Mouse (Mus musculus): Measurements from ENCODE around the gene Mpped2. TPM values are rescaled to one million over a fixed set of nuclear protein-coding genes. Genes with fewer than 3 reads are reported as not detected.

Gene Mpped2
- total RNA-seq, 1 experiment from 2014 or later: 0.73 TPM

DNA sequence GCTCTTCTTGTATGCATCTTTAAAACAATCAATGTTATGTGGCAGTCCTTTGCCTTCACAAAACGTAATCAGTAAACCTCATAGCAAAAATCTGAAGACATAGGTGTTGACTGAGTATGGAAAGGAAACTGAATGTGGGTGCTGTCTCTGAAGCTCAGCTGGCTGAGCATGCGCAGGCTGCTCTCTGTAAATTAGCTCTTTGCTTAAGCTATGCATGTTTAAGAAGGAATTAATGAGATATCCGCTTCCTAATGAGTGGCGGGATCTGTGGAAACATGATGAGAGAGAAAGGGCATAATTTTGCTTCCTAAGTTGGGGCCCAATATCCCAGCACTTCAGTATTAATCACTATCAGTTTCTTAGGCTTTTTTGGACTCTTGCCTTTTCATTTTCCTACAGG, 51.0 kb downstream of the Mpped2 start:
- no peak for ATAC-seq (replicated peaks; ENCODE audit: low read depth, poor library complexity, severe bottlenecking)

GRCm38 (mm10) chr2:106744601-106745000, 51.5 kb downstream of the Mpped2 start:
- ATAC-seq (replicated peaks; ENCODE audit: low read depth, poor library complexity, severe bottlenecking): no peak

GRCm38 (mm10) chr2:106745364-106745763, 52.3 kb downstream of the Mpped2 start:
- no peak for ATAC-seq (replicated peaks; ENCODE audit: low read depth, poor library complexity, severe bottlenecking)

DNA sequence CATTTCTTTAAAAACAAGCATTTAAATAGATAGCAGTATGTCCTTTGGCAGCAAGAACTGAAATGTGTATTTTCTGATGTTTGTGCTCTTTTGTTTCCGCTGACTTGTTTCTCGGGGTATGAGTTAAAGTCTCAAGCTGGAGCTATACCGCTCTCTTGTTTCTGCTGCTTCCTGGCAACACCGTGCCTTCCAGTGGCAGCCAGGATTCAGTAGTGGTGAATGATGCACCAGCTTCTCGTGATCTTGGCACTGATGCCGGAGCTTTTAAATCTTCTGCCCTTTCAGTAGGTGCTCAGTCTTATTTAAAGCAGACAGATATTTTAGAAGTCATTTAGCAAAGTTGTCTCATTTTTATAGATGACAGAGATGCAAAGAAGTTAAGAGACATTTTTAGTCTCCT, 53.1 kb downstream of the Mpped2 start:
- ATAC-seq (replicated peaks; ENCODE audit: low read depth, poor library complexity, severe bottlenecking): no peak

DNA sequence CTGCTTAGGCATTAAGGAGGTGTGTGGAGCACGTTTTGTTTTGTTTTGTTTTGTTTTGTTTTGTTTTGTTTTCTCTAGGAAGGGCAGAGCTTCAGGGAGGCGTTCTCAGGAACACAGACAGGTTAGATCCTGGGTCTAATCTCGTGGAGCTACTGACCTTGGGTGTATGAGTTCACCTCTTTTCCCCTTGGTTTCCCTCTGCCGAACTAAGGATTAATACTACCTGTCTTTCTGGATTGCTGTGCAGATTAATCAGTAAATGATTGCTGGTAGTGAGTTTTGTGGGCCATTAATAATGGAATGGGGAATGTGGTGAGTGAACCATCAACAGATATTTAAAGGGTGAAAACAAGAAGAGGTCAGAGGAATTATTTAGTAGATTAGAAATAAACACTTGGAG, 53.8 kb downstream of the Mpped2 start:
- ATAC-seq (replicated peaks; ENCODE audit: low read depth, poor library complexity, severe bottlenecking): no peak

DNA sequence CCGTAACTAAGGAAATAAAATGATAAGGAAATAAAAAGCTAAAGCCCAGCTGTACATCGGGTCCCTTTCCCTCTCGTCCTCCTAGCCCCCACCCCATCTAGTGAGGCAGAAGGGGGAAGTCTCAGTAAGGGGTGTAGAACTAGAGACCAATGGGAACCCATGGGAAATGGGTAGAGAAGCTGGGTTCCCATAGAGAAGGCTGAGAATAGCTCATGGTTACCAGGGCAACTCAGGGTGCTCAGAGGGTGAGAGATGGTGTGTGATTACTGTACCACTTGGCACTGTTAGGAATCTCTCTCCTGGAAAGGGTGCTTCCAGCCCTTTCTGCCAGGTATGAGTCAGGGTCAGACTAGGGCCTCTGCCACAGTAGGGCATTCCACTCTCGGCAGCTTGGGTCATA, 54.3 kb downstream of the Mpped2 start:
- no peak for ATAC-seq (replicated peaks; ENCODE audit: low read depth, poor library complexity, severe bottlenecking)

GRCm38 (mm10) chr2:106750878-106751277, 57.8 kb downstream of the Mpped2 start:
- ATAC-seq (replicated peaks; ENCODE audit: low read depth, poor library complexity, severe bottlenecking): no peak

GRCm38 (mm10) chr2:106753703-106754102, 60.6 kb downstream of the Mpped2 start:
- no peak for ATAC-seq (replicated peaks; ENCODE audit: low read depth, poor library complexity, severe bottlenecking)

DNA sequence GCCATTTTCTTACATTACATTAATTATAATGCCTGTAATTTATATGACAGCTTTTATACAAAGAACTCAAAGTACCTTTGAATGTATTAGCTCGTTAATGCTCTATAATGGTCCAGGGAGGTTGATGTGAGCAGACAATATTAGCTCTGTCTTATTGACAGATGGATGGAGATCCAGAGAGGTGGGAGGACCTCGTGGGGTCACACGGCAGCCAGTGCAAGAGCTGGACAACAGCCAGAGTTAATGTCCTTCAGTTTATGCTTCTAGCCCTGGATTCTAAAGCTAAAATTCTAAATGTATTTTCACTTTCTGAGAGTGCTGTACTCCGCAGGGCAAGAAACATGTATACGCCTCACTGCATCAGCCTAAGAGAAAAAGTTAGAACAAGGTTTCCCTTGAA, 61.6 kb downstream of the Mpped2 start:
- no peak for ATAC-seq (replicated peaks; ENCODE audit: low read depth, poor library complexity, severe bottlenecking)

DNA sequence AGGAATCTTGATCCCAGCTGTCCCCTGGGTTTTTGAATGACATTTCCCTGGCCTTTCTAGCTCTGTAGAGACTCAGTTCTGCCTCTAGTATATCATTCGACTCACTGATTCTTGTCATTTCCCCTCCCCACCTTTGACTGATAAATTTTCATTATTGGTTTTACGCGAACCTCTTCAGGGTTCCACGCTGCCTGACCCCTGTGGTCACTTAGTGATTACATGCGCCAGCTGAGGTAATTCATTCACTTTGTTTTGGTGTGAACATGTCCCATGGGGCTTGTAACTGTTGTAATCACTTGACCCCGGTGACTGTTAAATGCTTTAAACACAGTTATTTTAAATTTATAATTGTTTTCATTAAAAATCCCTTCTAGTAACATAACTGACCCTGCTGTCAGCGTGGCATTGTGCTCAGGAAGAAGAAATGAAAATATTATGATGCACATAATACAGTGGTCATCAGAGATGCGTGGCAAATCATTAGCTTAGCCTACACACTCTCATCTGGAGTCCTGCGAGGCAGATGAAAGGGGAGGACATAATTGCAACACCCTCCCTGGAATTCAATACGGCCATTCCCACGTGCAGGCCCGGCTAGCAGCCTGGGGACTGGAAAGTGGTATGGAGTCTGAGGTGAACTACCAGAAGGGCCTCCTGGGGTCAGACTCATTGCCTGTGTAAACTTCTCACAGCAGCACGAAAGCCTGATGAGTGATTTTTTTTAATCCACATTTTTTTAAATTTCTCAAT, 63.5 kb downstream of the Mpped2 start:
- no peak for ATAC-seq (replicated peaks; ENCODE audit: low read depth, poor library complexity, severe bottlenecking)

DNA sequence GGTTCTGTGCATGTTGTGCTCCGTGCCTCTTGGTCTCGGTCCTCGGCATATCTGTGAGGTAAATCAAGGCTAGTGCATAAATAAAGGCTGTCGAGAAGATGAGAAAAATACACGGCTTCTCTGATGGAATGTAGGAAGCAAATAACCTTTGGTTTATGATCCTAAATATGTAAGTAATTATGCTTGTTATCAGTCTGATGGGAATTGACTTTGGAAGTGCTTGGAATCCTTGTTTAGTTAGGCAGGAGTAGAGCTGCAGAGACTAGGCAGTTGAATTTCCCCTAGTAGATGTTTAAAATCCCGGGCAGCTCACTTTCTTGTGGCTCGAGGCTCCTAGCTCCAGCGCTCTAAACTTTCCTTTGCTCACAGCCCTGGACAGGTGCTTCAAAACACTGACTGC, 69.9 kb downstream of the Mpped2 start:
- ATAC-seq (replicated peaks; ENCODE audit: low read depth, poor library complexity, severe bottlenecking): no peak

DNA sequence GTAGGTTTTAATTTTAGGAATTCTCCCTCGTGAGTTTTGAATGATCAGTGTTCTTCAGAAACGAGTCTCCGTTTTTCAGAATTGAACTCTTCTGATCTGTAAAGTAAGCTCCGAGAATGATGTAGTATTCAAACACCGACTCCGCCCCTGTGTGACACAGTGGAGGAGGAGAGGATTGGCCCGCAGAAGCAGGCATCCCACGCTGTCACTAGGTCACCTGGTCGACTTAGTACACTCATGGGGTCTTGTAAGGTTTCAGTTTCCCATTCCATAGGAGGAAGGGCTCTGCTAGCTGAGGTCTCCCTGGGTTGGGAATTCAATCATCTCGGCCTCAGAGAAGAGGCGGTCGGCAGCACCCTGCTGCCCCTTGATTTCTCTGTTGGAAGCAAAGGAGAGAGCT, 76.2 kb downstream of the Mpped2 start:
- ATAC-seq (replicated peaks; ENCODE audit: low read depth, poor library complexity, severe bottlenecking): no peak

GRCm38 (mm10) chr2:106772643-106773042, 79.6 kb downstream of the Mpped2 start:
- ATAC-seq (replicated peaks; ENCODE audit: low read depth, poor library complexity, severe bottlenecking): no peak

- ATAC-seq (replicated peaks; ENCODE audit: low read depth, poor library complexity, severe bottlenecking): no peak
Observed at GRCm38 (mm10) chr2:106774251-106775196, 81.5 kb downstream of the Mpped2 start.

- ATAC-seq (replicated peaks; ENCODE audit: low read depth, poor library complexity, severe bottlenecking): no peak
Observed at GRCm38 (mm10) chr2:106775994-106776393, 82.9 kb downstream of the Mpped2 start.

DNA sequence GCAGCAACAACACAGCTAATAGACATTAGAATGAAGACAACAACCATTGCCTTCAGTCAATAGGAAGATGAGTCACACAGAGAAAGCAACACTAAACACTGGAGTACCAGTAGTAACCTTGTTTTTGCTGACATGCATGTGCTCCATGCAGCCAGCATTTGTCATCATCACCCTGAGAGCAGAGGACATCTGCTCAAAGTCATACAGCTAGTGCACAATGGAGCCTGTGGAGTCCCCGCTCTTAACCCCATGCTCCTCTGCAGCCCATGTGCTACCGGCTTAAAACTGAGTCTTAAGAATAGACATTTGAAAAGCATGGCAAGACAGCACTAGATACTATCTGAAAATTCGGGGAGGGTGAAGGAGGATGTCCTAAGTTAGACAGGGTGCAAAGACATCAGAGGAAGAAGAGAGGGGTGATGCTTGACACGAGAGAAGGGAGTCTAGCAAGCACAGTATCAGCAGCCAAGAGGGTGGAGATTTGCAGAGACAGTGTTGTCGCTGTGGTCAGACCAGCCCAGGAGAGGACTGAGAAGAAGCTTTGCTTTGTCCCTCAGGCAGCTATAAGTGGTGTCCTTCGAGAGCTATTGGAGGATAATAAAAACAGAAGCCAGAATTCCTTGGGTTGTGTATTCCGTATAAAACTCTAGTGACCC, 85.9 kb downstream of the Mpped2 start:
- ATAC-seq (replicated peaks; ENCODE audit: low read depth, poor library complexity, severe bottlenecking): no peak

DNA sequence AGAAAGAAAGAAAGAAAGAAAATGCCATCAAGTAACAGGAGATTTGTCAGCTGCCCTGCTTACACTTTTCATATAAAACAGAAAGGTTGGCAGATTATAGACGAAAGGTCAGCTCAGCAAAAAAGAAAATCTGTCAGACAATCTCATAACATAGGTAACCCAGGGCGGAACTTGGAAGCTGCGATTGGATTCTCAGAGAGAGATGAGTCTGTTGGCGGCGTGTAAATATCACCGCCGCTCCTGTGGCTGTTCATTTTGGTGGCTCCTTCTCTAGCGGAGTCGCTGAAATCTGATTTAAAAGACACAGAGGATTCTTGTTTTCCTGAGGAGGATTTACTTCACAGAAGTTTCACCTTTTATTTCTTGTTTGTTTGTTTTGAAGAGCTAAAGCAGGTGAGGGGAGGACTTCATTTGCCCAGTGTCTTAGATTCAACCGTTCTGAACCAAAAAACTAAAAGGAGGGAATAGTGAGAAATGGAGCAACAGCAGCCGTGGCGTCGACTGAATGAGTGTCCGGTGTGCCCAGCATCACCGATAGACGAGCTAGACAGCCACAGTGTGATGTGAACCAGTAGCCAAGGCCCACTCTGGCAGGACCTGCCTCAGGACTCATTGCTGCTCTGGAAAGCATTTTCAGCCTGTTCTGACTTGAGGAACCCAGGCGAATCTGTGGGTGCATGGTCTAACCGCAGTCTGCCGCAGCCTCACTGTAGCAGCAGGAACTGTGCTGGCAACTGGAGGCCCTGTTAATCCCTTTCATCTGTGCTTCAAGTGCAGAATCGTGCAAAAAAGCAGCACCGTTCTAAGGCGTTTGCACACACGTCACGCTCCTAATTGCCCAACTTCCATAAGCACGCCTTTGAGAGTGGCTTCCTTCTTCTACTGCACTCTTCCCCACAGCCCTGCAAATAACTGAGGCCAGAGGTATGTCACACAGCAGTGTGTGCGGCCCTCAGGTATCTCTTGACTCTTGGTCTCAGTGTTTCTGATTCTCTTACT, 88.4 kb downstream of the Mpped2 start:
- no peak for ATAC-seq (replicated peaks; ENCODE audit: low read depth, poor library complexity, severe bottlenecking)

- ATAC-seq (replicated peaks; ENCODE audit: low read depth, poor library complexity, severe bottlenecking): no peak
Observed at GRCm38 (mm10) chr2:106783311-106783710, 90.2 kb downstream of the Mpped2 start.

- ATAC-seq (replicated peaks; ENCODE audit: low read depth, poor library complexity, severe bottlenecking): no peak
Observed at GRCm38 (mm10) chr2:106788055-106788454, 95.0 kb downstream of the Mpped2 start.

DNA sequence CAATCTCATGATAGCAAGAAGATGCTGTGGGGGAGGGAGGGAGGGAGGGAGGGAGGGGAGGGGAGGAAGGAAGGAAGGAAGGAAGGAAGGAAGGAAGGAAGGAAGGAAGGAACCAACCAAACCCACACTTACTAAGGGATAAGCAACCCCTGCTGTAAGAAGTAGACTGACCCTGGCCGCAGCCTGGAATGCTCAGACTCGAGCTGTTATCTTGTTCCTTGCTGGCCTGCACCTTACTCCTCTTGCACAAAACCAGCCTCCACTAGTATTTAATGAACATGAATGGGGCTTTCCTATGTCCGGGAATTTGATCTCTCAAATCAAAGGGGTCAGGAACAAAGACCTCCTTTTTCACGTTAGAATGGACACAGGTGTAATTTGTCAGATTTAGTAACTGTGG, 95.5 kb downstream of the Mpped2 start:
- ATAC-seq (replicated peaks; ENCODE audit: low read depth, poor library complexity, severe bottlenecking): no peak
